Mouse (Mus musculus) monocyte, adult 5-6 weeks (primary cell): ENCODE measurements around the gene Sec63. TPM values are rescaled to one million over a fixed set of nuclear protein-coding genes. Genes with fewer than 3 reads are reported as not detected.
A peak's percentile ranks its signal among the peaks of the same experiment; 100 is the strongest.

Experiments used
- ATAC-seq: fragments of 153-309, 156-312 bp; replicated peaks from 2 replicates; pipeline ENCODE4 v1.8.0; 2017; ENCODE audit warnings: mild to moderate bottlenecking; ENCODE audit not compliant: low TSS enrichment, insufficient number of reproducible peaks, severe bottlenecking, poor library complexity, low FRiP score
- total RNA-seq: library from RNA; stranded (forward); fragments of 200-1000, 200-491, 200-594 nt; gene quantifications from 3 replicates; pipeline ENCODE4 v1.2.3, GENCODE M21; 2017

Gene Sec63
- 40.7 to 60.1 TPM (median 45.8 TPM) in 3 replicates for total RNA-seq

DNA sequence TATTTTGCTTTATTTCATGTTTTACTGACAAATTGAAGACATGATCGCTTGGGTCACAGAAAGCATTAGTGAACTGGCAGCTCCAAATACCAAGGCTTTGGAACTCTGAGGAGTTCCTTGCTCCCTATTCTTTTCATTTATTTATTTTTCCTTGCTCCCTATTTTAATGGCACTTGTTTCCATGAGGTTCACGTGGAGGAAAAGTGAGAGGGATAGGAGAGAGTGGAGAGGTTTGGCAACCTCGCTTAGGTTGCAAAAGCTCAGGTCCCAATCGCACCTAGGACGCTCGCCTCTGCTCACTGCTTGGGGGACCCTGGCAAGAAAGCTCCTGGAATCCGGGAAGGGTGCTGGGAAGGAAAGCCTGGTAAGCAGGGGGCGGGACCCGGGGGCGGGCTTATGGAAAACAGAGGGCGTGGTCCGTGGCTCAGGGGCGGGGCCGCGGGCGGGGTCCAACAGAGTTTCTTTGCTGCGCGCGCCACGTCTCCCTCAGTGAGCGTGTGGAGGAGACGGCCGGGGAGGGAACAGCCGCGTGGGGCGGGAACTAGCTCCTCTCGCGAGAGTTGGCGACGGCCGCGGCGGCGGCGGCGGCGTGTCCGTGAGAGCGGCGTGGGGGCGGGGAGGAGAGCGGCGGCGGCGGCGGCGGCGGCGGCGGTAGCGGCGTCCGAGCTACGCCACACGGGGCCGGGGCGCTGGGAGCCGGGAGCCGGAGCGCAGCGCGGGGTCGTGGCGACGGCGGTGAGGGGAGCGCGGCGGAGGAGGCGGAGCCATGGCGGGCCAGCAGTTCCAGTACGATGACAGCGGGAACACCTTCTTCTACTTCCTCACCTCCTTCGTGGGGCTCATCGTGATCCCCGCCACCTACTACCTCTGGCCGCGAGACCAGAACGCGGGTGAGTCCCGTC, at the start of gene Sec63:
Gene Sec63 (plus strand): TSS at position 498 of the 902 bp plus-strand sequence.
- ATAC-seq: peak; percentile 91

DNA sequence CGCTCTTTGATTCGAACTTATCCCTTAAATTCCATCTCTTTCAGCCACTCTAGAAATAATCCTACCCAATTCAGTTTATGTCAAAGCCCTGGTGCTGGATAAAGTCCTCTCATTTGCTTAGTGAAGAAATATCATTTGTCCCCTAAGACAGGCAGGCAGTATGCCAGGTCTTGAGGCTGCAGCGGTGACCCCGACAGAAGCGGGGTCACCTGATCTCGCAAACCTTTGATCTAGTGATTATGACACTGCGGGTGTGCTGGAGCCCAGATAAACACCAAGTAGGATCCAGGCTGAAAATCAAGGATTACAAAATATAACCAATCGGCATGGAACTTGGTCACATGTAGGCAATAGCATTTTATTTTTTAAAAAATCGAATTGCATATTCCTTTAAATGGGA, 46.6 kb upstream of the Sec63 start:
- no peak for ATAC-seq

DNA sequence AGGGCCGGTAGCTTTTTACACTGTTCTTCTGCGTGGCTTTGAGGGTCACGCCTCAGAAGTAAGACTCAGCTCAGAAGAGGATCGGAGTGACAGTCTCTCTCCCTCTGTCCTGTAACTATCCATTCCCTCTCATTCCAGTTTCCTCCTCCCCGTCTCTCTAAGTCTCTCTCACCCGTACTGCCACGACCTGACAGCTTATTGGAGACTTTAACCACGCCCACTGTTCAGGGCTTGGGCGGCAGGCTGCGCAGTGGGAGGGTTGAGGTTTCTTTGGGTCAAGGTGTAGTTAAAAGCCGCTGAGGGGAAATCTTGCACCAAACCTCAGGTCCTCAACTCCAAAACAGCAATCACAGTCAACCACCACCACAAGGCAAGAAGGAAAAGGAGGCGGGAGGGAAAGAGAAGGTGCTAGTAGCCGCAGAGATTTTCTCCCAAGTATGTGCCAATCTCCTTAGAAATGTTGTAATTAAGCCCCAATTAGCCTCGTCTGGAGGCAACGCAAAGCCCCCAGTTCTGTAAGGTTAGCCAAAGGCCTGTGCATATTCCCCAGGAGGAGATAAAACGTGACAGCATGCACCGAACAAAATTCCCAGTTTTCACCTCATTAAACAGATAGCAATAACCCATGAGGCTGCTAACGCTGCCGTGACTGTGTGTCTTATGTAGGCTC, 45.8 kb upstream of the Sec63 start:
- no peak for ATAC-seq

DNA sequence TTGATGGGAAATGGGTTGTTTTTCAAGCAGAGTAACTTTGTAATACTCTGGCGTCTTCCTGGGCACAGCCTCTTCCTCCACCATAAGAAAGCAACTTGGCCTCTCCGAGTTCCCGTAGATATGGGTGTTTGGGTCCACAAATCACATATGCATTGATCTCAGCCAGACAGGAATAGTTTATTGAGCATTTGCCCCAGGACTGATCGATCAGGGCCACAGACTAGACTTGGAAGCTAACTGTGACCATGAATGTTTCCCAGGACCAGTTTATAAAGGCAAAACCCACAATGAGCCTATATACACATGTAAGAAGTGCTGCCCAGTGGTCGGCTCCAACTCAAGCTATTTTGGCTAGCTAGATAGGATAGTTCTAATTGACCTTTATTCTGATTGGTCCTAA, 39.2 kb upstream of the Sec63 start:
- no peak for ATAC-seq

DNA sequence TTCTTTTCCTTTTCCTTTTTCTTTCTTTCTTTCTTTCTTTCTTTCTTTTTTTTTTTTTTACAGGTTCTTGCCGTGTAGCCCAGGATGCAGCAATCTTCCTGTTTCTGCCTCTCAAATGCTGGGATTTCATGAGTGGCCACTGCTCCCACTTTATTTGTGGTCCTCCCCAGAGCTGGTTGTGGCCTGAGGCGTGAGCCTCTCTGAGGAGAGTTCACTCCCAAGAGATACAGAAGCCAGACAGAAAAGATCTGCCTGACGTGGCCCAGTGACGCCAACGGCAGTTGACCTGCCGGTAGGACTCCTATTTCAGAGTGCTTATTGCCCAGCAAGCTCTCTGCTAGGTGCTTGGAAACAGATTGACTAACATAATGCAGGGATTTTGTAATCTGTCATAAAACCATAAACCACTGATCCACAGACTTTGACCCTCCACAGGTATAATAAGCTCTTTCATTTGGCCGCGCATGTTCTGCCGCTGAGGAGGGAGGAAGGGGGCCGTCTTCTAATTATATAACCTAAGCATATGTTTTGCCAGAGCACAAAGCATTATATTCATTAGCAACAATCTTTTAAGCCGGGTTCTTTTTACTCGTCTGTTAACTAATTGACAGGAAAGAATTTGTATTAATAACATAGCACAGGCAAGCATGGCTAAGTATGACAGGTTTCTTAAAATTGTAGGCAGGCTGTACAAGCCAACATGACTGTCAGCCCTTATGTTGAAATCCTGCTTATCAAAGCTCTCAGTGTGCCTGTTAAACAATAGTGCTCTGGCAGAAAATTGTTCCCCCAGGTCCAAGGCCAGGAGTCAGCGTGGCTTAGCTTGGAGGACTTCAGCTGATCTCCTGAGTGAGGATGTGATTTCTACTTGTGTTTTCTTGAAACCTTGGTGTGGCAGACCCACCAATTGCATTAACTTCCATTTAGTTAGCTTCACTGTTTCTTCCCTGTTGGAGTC, 37.7 kb upstream of the Sec63 start:
- ATAC-seq: no peak

DNA sequence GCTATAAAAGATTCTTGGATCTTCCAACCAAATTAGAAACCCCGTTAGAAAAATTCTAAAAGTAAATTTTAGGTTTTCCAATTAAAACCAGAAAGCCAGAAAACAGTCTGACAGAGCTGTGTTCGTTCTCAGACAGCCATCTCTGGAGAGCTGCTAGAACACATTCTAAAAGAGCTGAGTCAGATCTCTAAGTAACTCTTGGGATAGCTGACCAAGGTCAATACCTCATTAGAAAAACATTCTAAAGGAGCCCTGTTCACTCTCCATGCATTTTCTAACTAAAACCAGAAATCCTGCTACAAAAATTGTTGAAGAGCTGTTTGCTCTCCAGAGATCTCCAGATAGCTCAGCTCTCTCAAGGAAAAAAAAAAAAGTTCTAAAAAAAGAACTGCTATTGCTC, 31.7 kb upstream of the Sec63 start:
- ATAC-seq: no peak

DNA sequence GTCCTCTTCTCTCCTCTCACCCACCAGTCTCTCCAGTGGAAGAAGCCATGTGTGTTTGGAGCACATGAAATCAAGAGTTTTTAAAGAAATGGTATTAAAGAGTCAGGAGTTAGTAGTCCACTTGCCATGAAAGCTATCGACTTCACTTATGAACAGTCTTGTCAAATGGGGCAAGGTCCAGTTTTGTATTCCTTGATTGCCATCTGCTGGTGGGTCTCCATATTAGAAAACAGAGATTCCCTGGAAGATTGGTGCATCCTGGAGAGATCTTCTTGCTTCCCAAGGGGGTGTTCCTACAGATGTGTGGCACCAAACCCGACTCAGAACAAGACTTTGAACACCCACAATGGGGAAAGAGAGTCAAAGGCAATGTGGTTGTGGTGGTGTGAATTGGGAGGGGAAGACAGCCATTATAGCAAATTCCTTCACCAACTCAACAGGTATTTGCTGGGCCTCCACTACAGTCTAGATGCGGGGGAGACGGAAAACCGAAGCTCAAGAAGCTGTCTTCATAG, 26.7 kb upstream of the Sec63 start:
- ATAC-seq: no peak

DNA sequence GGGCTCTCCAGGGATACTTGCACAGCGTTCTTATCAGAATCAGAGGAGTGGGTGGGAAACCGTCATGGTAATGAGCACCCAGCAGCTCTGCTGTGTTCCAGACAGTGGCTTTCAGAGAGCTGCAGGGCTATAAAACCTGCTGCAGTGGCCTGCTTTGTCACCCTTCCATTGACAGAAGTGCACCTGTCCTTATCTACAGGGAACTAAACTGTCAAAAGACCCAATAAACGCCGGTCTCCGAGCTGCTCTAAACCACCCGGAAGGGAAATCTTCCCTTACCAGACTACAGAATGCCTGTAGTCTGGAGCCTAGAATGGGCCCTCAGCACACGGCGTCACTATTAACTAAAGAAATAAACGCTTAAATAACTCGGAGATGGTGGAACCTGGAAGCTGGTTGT, 9.5 kb upstream of the Sec63 start:
- ATAC-seq: no peak

DNA sequence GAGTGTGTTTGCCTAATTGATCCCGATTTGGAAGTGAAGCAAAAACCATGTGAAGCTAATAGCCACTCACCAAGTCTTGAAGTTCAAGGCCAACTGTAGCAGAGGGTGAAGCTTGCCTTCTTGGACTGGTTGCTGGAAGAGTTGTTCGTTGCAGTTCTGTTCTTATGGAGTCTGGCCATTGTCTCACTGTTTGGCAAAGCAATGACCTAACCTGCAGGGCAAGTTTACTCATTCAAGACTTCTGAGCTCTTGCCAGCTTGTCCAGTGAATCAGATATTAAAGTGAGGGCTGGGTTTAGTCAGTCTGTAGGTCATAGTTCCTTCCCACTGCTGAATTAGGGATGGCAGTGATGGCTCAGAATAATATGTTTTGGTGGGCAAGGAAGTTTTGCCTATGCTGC, 7.0 kb upstream of the Sec63 start:
- no peak for ATAC-seq

DNA sequence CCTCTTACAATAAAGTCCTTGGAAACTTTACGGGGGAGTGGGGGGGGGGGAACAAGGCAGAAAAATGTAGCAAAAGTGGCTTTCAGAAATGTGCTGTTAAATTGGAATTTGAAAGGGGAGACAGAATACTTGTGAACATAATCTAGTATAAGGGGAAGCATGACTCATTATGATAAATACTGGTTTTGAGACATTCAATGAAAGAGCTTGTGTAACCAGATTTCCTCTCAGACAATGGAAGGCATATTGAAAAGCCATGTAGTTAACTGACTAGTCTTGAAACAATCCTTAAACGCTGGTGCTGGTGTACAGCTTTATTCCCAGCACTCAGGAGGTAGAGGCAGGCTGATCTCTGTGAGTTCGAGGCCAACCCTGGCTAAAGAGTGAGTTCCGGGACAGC, 1.6 kb upstream of the Sec63 start:
- ATAC-seq: no peak

DNA sequence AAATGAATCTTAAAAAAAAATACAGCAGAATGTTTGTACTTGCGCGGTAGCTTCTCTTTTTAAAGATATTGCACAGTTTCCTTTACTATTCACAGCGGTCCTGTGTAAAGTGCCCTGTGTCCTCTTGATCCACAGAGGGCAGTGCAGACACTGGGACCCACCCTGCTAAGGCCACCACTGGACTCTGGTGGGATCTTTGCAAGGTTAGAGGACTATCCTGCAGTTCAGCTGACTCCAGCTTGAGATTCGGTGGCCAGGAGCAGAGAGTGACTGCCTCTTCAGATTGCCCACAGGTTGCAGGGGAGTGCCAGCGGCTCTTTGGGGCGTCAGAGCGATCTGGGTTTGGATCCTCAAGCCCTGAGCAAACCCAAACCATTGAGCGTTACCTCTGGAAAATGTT, 967 bp upstream of the Sec63 start:
- ATAC-seq: peak; percentile 43

DNA sequence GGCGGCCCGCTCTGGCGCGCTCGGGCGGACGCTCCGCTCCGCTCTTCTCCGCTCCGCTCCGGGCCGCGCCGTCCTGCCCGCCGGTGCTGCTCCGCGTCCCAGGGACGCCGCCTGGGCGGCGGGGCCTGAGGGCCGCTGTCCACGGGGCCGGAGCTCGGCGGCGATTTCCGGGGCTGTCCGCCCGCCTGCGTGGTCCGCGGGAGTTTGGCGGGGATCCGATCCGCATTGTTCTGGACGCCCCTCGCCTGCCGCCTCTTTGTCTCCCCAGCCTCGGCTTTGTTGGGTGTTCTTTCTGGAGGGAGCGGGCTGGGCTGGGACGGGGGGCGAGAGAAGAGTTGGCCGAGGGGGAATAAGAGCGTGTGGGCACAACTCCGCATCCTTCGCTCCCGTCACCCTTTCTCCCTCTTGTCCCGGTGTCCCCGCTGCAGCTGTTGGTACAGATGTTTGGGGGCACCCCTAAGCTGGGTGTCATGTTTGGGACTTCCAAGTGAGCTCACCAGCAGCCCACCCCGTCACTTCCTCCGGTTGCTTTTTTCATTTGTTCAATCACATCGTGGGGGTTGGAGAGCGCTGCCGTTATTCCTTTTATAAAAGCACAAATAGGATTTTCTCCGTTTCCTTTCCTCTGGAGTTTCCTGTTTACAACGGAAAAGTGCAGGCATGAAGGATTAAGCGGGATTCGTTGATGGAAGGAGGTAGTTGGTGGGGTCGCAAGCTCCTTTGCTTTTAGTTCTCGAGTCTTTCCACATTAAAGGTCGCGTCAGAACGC, 789 bp downstream of the Sec63 start:
- no peak for ATAC-seq

DNA sequence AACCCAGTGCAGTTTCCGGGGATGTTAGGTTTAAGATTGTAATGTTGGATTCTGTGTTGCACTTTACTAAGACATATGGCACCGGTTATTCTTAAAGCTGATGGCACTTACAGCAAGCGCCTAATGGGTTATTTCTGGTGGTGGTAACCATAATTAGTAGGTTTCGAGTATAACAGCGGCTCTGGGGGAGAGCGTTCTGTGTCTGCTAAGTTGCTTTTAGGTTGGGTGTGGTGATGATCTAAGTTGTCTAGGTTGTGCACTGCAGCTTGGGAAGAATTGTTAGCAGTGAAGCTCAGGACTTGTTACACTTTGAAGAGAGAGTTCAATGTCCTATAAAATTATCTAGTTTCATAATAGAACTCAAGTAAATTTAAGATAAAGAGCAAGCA, 1.4 kb downstream of the Sec63 start:
- no peak for ATAC-seq

DNA sequence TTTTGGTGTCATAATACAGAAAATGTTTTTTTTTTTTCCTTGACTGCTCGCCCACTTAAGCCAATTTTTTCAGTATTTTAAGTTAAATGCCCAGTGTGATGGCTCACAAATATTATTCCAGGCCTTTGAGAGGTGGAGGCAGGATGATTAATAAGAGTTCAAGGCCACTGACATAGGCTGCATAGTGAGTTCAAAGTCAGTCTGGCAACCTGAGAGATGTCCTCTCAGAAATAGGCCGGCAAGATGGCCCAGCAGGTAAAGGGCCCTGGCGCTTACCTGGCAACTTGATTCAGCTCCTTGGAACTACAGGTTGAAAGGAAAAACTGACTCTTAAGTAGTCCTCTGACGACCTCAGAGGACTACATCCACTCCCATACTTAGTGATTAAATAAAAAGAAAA, 1.9 kb downstream of the Sec63 start:
- no peak for ATAC-seq

DNA sequence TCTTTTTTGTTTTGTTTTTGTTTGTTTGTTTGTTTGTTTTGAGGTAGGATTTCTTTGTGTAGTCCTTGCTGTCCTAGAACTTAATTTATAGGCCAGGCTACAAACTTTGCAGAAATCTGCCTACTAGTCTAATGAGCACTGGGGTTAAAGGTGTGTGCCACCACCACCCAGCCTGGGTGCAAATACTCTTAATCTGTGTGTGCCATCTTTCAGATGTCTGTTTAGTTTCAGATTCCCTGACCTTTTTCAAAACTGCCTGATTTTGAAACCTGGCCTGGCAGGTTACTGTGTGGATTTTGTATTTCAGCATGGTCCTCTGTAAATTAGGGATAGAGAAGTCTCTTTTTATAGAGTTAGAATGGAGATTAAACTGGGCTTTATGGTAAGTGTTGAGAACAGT, 4.0 kb downstream of the Sec63 start:
- ATAC-seq: no peak

DNA sequence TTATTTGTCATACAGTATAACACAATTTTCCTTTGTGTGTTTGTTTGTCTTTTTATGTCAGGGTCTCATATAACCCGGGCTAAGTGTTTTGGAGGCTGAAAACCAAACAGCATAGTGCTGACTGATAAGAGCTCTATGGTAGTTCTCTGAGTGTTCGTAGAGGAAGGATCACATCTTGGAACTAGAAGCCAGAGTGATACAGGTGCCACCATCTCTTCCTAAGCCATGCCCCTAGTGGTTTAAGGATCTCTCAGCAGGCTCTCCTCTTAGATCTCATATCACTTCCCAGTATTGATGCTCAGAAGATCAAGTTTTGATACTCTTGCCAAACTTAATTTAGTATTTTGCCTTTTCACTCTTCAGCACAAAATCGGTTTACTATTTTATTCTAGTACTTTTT, 14.2 kb downstream of the Sec63 start:
- ATAC-seq: no peak

DNA sequence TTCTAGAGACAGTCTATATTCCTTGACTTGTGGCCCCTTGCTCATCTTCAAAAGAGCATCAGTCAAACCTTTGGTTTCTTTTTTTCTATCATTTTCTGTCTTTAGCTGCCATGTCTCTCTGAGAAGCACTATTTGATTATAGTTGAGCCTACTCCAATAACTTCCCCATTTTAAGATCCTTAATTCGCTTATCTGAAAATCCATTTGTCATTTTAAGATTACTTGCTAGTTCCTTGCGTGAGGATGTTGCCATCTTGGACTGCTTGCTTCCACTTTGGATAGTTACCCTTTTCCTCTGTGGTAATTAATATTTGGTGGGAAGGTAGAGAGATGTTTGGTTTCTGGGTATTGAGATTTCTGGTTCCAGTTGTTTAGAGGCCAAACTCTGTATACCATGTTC, 19.5 kb downstream of the Sec63 start:
- ATAC-seq: no peak

DNA sequence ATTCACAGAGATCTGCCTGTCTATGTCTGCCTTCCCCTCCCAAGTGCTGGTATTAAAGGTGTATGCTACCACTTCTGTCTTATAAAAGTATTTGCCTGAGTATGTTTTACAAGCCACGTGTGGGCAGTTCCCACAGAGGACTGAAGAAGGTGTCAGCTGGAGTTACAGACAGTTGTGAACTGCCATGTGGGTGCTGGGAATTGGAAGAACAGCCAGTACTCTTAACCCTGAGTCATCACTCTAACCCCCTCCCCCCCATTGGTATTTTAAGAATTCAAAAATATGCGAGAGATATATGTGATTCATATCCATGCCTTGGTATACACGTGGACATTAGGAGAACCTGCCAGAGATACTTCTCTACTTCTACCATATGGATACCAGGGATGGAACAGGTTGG, 20.4 kb downstream of the Sec63 start:
- no peak for ATAC-seq
